Comparison of ENCODE assay signal across 8 mouse cellular contexts in the genomic region with DNA sequence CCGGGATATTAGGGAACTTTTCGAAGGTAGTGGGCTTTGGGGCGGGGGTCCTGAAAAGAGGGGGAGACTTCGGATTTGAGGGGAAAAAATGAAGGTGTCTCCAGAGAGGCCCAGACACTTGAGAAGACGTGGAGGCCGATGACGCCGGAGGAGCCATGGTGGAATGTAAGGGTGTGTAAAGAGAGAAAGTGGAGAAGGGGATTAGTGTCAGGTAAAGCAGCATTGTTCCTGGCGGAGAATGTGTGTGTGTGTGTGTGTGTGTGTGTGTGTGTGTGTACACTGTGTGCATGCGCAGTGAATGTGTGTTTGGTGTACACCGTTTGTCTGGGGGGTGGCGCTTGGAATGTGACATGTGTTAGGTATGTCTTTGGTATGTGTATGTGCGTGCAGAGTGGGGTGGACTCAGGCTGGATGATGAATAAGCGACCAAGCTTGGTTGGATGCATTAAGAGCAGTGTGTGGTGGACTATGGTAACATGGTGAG. TPM values are rescaled to one million over a fixed set of nuclear protein-coding genes. Genes with fewer than 3 reads are reported as not detected.
DNase-seq lines count a peak whose midpoint lies in the region; ATAC-seq and TF ChIP-seq lines count a peak whose summit lies in the region.

No protein-coding gene starts in this region.

- TF ChIP-seq EP300 in MEL (IDR thresholded peaks at IDR 0.05; ENCODE audit: low read depth in 1 of 2, low read length in 2 of 2) = no peak

- no peak for TF ChIP-seq RAD21 in MEL (IDR thresholded peaks at IDR 0.05; ENCODE audit: low read depth, low read length)

- no peak for DNase-seq in gastrocnemius, adult 2 months
- no peak for DNase-seq in gastrocnemius, adult 18-20 months (ENCODE audit: low spot score)
- DNase-seq in MEL (ENCODE audit: low read depth, low spot score) = peak; percentile 38
- DNase-seq in layer of hippocampus, postnatal 10 days (ENCODE audit: low spot score in 2 of 2) = peak; percentile 15 to 23

- peaks cover 2 to 10% of the 10 kb centered on the region in 2 experiments for H3K4me1 ChIP-seq in MEL (ENCODE audit: control insufficient read depth in 1 of 2, insufficient read depth in 2 of 2, low read length in 2 of 2)
- H3K4me1 ChIP-seq in cortical plate, adult 2 months (ENCODE audit: control insufficient read depth, insufficient read depth, low read length) = no peaks in the 10 kb centered on the region; the same call in 1 of the 2 replicates
- H3K4me1 ChIP-seq in heart, embryonic 15.5 days (replicated peaks) = no peaks in the 10 kb centered on the region
- H3K4me1 ChIP-seq in stomach, embryonic 15.5 days = no peaks in the 10 kb centered on the region

- H3K4me2 ChIP-seq in heart, embryonic 15.5 days = peak overlapping the region; percentile 59
- peak overlapping the region; percentile 55 for H3K4me2 ChIP-seq in stomach, embryonic 15.5 days

- peaks cover 14% of the 10 kb centered on the region for H3K79me2 ChIP-seq in MEL (ENCODE audit: control insufficient read depth, insufficient read depth, low read length, poor library complexity)

- intact Hi-C loops in gastrocnemius, adult 2 months (cut with DNase I) = no loop called here

- no peak for TF ChIP-seq CTCF in gastrocnemius, adult 2 months (IDR thresholded peaks at IDR 0.05)
- no peak for TF ChIP-seq CTCF in MEL (IDR thresholded peaks at IDR 0.05 in 2 of 3, conservative IDR thresholded peaks at IDR 0.05 in 1 of 3; ENCODE audit: control insufficient read depth in 1 of 3, insufficient read depth in 1 of 3, low read depth in 2 of 3, low read length in 3 of 3, poor library complexity in 1 of 3, severe bottlenecking in 1 of 3)
- no peak for TF ChIP-seq CTCF in cortical plate, adult 2 months (IDR thresholded peaks at IDR 0.05; ENCODE audit: extremely low read depth, insufficient read depth, low read length)

- no peaks in the 10 kb centered on the region for H3K27me3 ChIP-seq in MEL (ENCODE audit: control insufficient read depth in 1 of 2, insufficient read depth in 2 of 2, low read length in 2 of 2)
- no peaks in the 10 kb centered on the region for H3K27me3 ChIP-seq in heart, embryonic 15.5 days
- H3K27me3 ChIP-seq in stomach, embryonic 15.5 days (replicated peaks) = no peaks in the 10 kb centered on the region

- H3K36me3 ChIP-seq in MEL (ENCODE audit: control insufficient read depth in 1 of 2, insufficient read depth in 2 of 2, low read length in 2 of 2) = peaks cover 0 to 16% of the 10 kb centered on the region in 2 experiments; a peak in 2 of 4 replicates
- no peaks in the 10 kb centered on the region for H3K36me3 ChIP-seq in heart, embryonic 15.5 days
- H3K36me3 ChIP-seq in stomach, embryonic 15.5 days = no peaks in the 10 kb centered on the region

- no peak for ATAC-seq in heart, embryonic 15.5 days (replicated peaks; ENCODE audit: insufficient number of reproducible peaks, insufficient read depth, low FRiP score, low read depth)
- ATAC-seq in megakaryocyte progenitor cell, adult 5-6 weeks (replicated peaks; ENCODE audit: poor library complexity) = peak; percentile 24
- peak; percentile 57 for ATAC-seq in stomach, embryonic 15.5 days (ENCODE audit: insufficient read depth, low FRiP score, low read depth)

- peak overlapping the region; percentile 85 for H3K9ac ChIP-seq in MEL (ENCODE audit: control insufficient read depth, low read depth, low read length, poor library complexity, severe bottlenecking)
- H3K9ac ChIP-seq in heart, embryonic 15.5 days = peak overlapping the region; percentile 81
- H3K9ac ChIP-seq in stomach, embryonic 15.5 days = peak overlapping the region; percentile 61; the same call in 1 of the 2 replicates

- no peak for TF ChIP-seq POLR2A in MEL (IDR thresholded peaks at IDR 0.05; ENCODE audit: control insufficient read depth in 1 of 2, insufficient read depth in 1 of 2, low read depth in 1 of 2, low read length in 2 of 2, poor library complexity in 1 of 2)
- TF ChIP-seq POLR2A in cortical plate, adult 2 months (IDR thresholded peaks at IDR 0.05; ENCODE audit: extremely low read depth, insufficient read depth, low read length) = 0 out of 2 replicates have a peak, but pooled peaks have one; percentile 8

- WGBS in heart, embryonic 15.5 days = 16% methylated on average over 14 of the region's 14 CpGs
- WGBS in stomach, embryonic 15.5 days = 32% methylated on average over 14 of the region's 14 CpGs

- H3K27ac ChIP-seq in gastrocnemius, adult 2 months = peak overlapping the region; percentile 80
- no peak overlapping the region for H3K27ac ChIP-seq in MEL (ENCODE audit: control insufficient read depth, low read depth, low read length)
- H3K27ac ChIP-seq in cortical plate, adult 2 months (ENCODE audit: insufficient read depth, low read length) = no peak overlapping the region
- peak overlapping the region; percentile 85 for H3K27ac ChIP-seq in heart, embryonic 15.5 days
- 0 out of 2 replicates have a peak overlapping the region, but pooled peaks have one; percentile 79 for H3K27ac ChIP-seq in stomach, embryonic 15.5 days

- H3K4me3 ChIP-seq in gastrocnemius, adult 2 months = peak overlapping the region; percentile 83
- peak overlapping the region; percentile 88 to 92 for H3K4me3 ChIP-seq in MEL (ENCODE audit: control insufficient read depth in 1 of 2, insufficient read depth in 1 of 2, low read depth in 2 of 2, low read length in 2 of 2)
- H3K4me3 ChIP-seq in cortical plate, adult 2 months (ENCODE audit: insufficient read depth, low read length) = peak overlapping the region; percentile 96
- peak overlapping the region; percentile 70 for H3K4me3 ChIP-seq in heart, embryonic 15.5 days
- peak overlapping the region; percentile 56 for H3K4me3 ChIP-seq in stomach, embryonic 15.5 days (replicated peaks)

- no peaks in the 10 kb centered on the region for H3K9me3 ChIP-seq in MEL (replicated peaks; ENCODE audit: insufficient read depth, low read length)
- H3K9me3 ChIP-seq in heart, embryonic 15.5 days (replicated peaks) = no peaks in the 10 kb centered on the region
- no peaks in the 10 kb centered on the region for H3K9me3 ChIP-seq in stomach, embryonic 15.5 days

TF ChIP-seq in MEL, 35 proteins besides CTCF, POLR2A, EP300 and RAD21:
- no peak for TF ChIP-seq POLR2AphosphoS5 (IDR thresholded peaks at IDR 0.05; ENCODE audit: borderline replicate concordance, low read depth, low read length)
- peak; percentile 60; the same call in 1 of the 2 replicates for TF ChIP-seq NRF1 (IDR thresholded peaks at IDR 0.05; ENCODE audit: insufficient read depth, low read depth, low read length, poor library complexity, severe bottlenecking)

RNA-seq across cellular contexts. Expression of a gene that starts 0.9 kb away (rescaled TPM):
- total RNA-seq in gastrocnemius, adult 2 months (2021) = 1 to 10 TPM; 7.7 to 9.3 TPM
- total RNA-seq in gastrocnemius, adult 18-20 months (2021) = 10 to 100 TPM in 1 of 2 experiments, 1 to 10 TPM in 1; 7.3 to 10.6 TPM
- 92.7 and 97.1 TPM in 2 replicates for total RNA-seq in MEL (2012; rRNA removed)
- 10 to 100 TPM; 78.9 to 88.3 TPM for polyA plus RNA-seq in MEL (2012; ENCODE audit: insufficient read depth in 1 of 2, insufficient read length in 2 of 2, low read depth in 1 of 2, low replicate concordance in 2 of 2, missing spikeins in 1 of 2)
- polyA plus RNA-seq in cortical plate, adult 2 months (2012; rRNA removed) = 209 and 234 TPM in 2 replicates
- polyA plus RNA-seq in heart, embryonic 15.5 days (2015; fragmentation: Nextera tagmentation; extraction: Ambion mirVana) = 112 and 135 TPM in 2 replicates
- total RNA-seq in layer of hippocampus, postnatal 10 days (2021) = 100 to 1,000 TPM; 304 to 309 TPM
- 59.4 and 69.0 TPM in 2 replicates for total RNA-seq in megakaryocyte progenitor cell, adult 5-6 weeks (2015)
- 64.1 and 64.6 TPM in 2 replicates for total RNA-seq in megakaryocyte progenitor cell, adult 5-6 weeks (2017)
- 221 and 227 TPM in 2 replicates for polyA plus RNA-seq in stomach, embryonic 15.5 days (2015; fragmentation: Nextera tagmentation; extraction: Ambion mirVana)

RNA-seq across cellular contexts. Expression of a gene that starts 46.3 kb away (rescaled TPM):
- total RNA-seq in gastrocnemius, adult 2 months (2021) = 1 to 10 TPM; 2.1 to 2.4 TPM
- total RNA-seq in gastrocnemius, adult 18-20 months (2021) = 1 to 10 TPM; 1.8 to 1.9 TPM
- total RNA-seq in MEL (2012; rRNA removed) = 1.3 TPM in 2 replicates
- 1 to 10 TPM in 1 of 2 experiments, not detected in 1; 1.6 TPM for polyA plus RNA-seq in MEL (2012; ENCODE audit: insufficient read depth in 1 of 2, insufficient read length in 2 of 2, low read depth in 1 of 2, low replicate concordance in 2 of 2, missing spikeins in 1 of 2)
- polyA plus RNA-seq in cortical plate, adult 2 months (2012; rRNA removed) = 9.5 and 10.7 TPM in 2 replicates
- 1.8 TPM in 2 replicates for polyA plus RNA-seq in heart, embryonic 15.5 days (2015; fragmentation: Nextera tagmentation; extraction: Ambion mirVana)
- 1 to 10 TPM; 9.0 to 9.8 TPM for total RNA-seq in layer of hippocampus, postnatal 10 days (2021)
- total RNA-seq in megakaryocyte progenitor cell, adult 5-6 weeks (2015) = 1.9 and 2.3 TPM in 2 replicates
- 5.7 TPM in 2 replicates for total RNA-seq in megakaryocyte progenitor cell, adult 5-6 weeks (2017)
- 2.1 TPM in 2 replicates for polyA plus RNA-seq in stomach, embryonic 15.5 days (2015; fragmentation: Nextera tagmentation; extraction: Ambion mirVana)

Comparison
In these comparisons a context has a peak if more than half of its experiments do, and no peak if none do; other contexts are left out.
1. DNase-seq: peak in MEL (single experiment) and layer of hippocampus, postnatal 10 days (2 of 2); none in gastrocnemius, adult 2 months (single experiment) and gastrocnemius, adult 18-20 months (single experiment).
2. H3K27ac ChIP-seq: peak in gastrocnemius, adult 2 months (single experiment), heart, embryonic 15.5 days (single experiment) and stomach, embryonic 15.5 days (single experiment); none in MEL (single experiment) and cortical plate, adult 2 months (single experiment).
3. Peak in every context shown above with its lines, with median percentiles within 50 percentile points of each other: H3K4me3 ChIP-seq and H3K9ac ChIP-seq.